Mouse (Mus musculus): Measurements from ENCODE around the gene Clstn1.

The Clstn1 gene

GRCm38 (mm10) chr4:149586044-149586782 is at the start of gene Clstn1:
Gene Clstn1 (plus strand): TSS chr4:149586468.
- peak; percentile 81 to 87 for DNase-seq

DNA sequence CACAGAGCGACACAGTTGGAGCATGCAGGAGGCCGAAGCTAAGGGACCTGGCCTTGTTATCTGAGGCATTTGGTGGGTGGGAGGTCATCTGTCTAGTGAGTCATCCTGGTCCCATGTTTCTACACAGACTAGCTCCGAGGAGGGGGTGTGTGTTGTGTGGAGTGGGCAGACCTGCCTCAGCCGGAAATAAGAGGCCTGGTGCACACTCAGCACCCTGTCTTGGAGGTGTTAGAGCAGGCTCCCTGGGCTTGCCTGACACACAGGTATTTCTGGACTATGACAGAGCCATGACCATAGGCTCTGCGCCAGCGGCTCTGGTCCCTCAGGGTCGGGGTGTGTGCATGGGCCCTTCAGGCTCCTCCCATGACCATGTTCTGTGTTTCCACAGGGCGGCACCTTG is 46.8 kb upstream of the Clstn1 start:
- DNase-seq, result no peak

GRCm38 (mm10) chr4:149541935-149542334 is 44.3 kb upstream of the Clstn1 start:
- no peak for DNase-seq

- no peak for DNase-seq
Measured at GRCm38 (mm10) chr4:149542431-149542830, 43.8 kb upstream of the Clstn1 start.

DNA sequence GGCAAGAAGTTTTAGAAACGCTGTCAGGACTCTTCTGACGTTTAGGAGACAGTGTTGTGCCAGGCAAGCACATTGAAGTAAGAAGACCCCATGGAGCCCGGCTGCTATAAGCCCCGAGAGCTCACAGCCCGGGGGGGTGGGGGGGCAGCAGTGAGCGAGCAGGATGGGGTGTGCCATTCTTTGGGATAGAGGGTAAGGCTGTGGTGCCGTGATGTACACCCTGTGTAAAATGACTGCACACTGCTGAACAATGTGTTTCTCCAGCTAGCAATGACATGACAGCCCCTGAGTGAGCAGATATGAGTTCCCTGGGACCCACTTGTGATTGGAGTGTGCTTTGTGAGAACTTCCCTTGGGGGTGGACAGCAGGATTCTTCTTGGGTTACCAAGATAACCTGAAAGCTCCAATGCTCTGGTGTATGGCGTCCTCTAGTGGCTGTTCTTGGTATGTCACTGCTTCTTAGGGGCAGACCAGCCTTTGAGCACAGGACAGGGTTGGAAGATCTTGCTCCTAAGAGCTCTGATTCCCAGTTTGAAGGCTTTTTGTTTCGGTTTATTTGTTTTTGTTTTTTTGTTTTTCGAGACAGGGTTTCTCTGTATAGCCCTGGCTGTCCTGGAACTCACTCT is 43.2 kb upstream of the Clstn1 start:
- peak; percentile 90 to 91 for DNase-seq

DNA sequence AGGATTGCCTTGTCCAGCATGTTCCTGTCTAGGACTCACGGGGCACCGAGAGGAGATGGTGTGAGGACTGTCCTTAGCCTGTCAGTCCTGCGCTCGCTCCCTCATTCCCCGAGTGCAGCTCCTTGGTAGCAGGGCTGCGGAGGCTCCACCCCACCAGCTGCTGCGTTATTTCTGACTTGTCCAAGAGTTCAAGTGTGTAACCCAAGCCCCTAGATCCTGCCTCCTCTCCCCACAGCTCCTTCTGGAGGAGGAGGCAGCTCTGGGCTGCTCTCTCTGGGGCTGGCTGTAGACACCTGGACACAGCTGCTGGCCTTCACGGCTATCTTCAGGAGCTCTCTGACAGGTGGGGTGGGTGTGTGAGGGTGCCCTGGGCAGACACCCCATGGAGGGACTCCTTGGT is 41.4 kb upstream of the Clstn1 start:
- peak; percentile 56 to 63 for DNase-seq

GRCm38 (mm10) chr4:149546797-149547444 is 39.3 kb upstream of the Clstn1 start:
- no peak for DNase-seq

- no peak for DNase-seq
Measured at GRCm38 (mm10) chr4:149547523-149547922, 38.7 kb upstream of the Clstn1 start.

GRCm38 (mm10) chr4:149549221-149549925 is 36.9 kb upstream of the Clstn1 start:
- peak; percentile 73 to 83 for DNase-seq

- DNase-seq, result no peak
Measured at GRCm38 (mm10) chr4:149550866-149551265, 35.4 kb upstream of the Clstn1 start.

GRCm38 (mm10) chr4:149551696-149552095 is 34.6 kb upstream of the Clstn1 start:
- no peak for DNase-seq

GRCm38 (mm10) chr4:149553834-149554233 is 32.4 kb upstream of the Clstn1 start:
- no peak for DNase-seq

GRCm38 (mm10) chr4:149556111-149556510 is 30.2 kb upstream of the Clstn1 start:
- DNase-seq, result no peak

DNA sequence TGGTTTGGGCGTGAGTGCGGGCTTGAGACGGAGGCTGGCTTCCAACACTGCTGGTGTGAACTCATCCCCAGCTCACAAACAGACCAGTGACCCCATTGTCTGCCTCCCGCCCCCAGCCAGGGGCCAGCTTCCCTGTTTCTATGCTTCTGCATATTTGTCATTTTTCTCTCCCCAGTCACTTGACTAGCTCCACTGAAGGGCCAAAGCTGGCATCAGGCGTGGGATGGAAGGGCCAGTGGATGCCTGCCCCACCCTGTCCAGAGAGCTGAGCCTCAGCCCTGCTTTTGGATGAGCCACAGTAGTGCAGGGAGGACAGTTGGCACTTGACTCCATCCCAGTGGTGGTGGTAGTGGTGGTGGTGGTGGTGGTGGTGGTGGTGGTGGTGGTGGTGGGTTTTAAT is 28.4 kb upstream of the Clstn1 start:
- no peak for DNase-seq

- DNase-seq, result no peak
Measured at GRCm38 (mm10) chr4:149558389-149558788, 27.9 kb upstream of the Clstn1 start.

GRCm38 (mm10) chr4:149561392-149561791 is 24.9 kb upstream of the Clstn1 start:
- DNase-seq, result no peak

- peak in 1 of 2 experiments; percentile 41 for DNase-seq
Measured at GRCm38 (mm10) chr4:149561986-149562904, 24.0 kb upstream of the Clstn1 start.

GRCm38 (mm10) chr4:149562905-149563347 is 23.3 kb upstream of the Clstn1 start:
- DNase-seq, result peak; percentile 44 to 50

- DNase-seq, result no peak
Measured at GRCm38 (mm10) chr4:149563941-149564361, 22.3 kb upstream of the Clstn1 start.

DNA sequence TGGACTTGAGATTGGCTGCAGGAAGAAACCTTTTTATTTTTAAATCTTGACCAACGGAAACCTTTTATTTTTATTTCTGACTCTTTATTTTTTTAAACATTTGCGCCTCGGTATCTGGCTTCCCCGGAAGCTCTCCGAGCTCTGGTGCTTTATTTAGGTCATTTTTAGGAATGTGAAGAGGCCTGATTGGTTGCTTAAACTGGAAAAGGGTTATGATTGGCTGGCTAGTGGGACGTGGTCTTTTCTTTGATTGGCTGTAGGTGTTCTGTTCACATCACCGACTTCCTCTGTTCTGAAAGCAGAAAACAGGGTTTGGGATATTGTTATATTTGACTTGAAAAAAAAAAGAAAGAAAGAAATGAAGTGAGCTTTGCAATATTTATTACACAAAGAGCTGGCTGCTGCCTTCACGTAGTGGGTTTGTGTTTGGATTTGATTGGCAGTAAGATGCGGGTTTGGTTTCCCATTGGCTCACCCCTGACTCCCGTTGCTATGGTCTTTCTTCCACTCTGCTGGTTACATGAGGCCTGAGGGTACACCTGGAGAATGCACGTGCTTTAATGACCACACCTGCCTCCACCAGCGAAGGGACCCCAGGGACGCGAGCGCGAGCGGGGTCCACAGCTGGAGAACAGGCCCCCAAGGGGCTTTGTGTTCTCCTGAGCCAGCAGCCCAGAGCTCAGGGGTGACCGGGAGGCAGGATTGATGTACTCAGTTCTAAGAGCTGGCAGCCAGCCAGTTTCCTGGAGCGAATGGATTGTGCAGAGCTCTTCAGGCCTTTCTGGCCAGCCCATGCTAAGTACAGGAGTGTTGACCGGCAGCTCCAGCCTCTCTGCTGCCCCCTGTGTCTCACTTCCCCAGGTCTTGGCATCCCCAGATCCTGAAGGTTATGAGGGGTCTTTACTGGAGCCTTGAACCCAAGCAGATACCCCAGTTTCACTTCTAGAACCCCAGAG is 21.5 kb upstream of the Clstn1 start:
- peak; percentile 88 to 93 for DNase-seq
